Mouse (Mus musculus): ENCODE data around the gene Mtrf1l. TPM values are rescaled to one million over a fixed set of nuclear protein-coding genes. Genes with fewer than 3 reads are reported as not detected.

The Mtrf1l gene
- polyA plus RNA-seq (2016; fragmentation: Nextera tagmentation; extraction: Ambion mirVana) = 13.0 and 15.7 TPM in 2 replicates

GRCm38 (mm10) chr10:5823740-5824491 is at the start of gene Mtrf1l:
Gene Mtrf1l (minus strand): TSS chr10:5823910.
- WGBS = under 1% methylated on average over 47 of the region's 47 CpGs

GRCm38 (mm10) chr10:5871081-5871480 is 47.4 kb upstream of the Mtrf1l start:
- H3K4me3 ChIP-seq = no peak overlapping the region
- no peaks in the 10 kb centered on the region for H3K9me3 ChIP-seq
- no peaks in the 10 kb centered on the region for H3K36me3 ChIP-seq
- H3K27ac ChIP-seq = no peak overlapping the region
- no peak overlapping the region for H3K9ac ChIP-seq
- H3K4me2 ChIP-seq (replicated peaks) = no peak overlapping the region
- 39% methylated on average over 4 of the region's 4 CpGs for WGBS
- no peaks in the 10 kb centered on the region for H3K4me1 ChIP-seq
- ATAC-seq (ENCODE audit: low FRiP score, low read depth) = no peak
- no peaks in the 10 kb centered on the region for H3K27me3 ChIP-seq (replicated peaks)

More at GRCm38 (mm10) chr10:5823740-5824491, at the start of gene Mtrf1l:
- Histone ChIP-seq H3K36me3 (peaks cover 13% of the 10 kb centered on the region), H3K9me3 (no peaks in the 10 kb centered on the region), H3K27ac (peak within 1 kb of the TSS; percentile 70), H3K4me1 (peaks cover 14% of the 10 kb centered on the region), H3K4me3 (peak within 1 kb of the TSS; percentile 88), H3K4me2 (replicated peaks) (peak within 1 kb of the TSS; percentile 75), H3K27me3 (replicated peaks) (no peaks in the 10 kb centered on the region), H3K9ac (peak within 1 kb of the TSS; percentile 90)
- ATAC-seq (ENCODE audit: low FRiP score, low read depth) = peak; percentile 96

DNA sequence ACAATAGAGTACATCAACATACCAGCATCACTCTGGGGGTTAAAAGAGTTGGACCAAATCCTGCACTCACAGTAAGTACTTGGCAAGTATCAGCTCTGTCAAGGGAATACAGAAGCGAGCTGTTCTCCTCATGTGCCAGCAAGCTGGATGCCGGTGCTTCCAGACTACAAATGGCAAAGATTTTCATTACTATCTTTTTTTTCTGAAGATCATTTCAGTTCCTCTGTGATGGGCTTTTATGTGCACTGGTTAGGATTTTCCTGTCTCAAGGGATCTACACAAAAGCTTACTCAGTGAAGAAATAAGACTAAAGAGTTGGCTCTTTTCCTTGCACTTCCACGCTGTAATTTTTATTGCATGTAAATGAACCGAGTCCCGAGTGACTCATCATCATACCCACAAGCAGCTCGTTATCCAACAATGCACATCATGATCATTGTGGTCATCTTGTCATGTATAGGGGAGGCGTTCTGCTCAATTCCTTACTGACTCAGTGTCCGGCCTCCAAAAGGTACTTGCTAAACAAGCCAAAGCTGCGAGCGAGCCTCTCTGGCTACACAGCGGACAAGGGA is 44.4 kb upstream of the Mtrf1l start:
- no peak for ATAC-seq (ENCODE audit: low FRiP score, low read depth)
- Histone ChIP-seq H3K4me1 (no peaks in the 10 kb centered on the region), H3K4me3 (no peak overlapping the region), H3K27ac (no peak overlapping the region), H3K36me3 (no peaks in the 10 kb centered on the region), H3K27me3 (replicated peaks) (no peaks in the 10 kb centered on the region), H3K9ac (no peak overlapping the region), H3K9me3 (no peaks in the 10 kb centered on the region), H3K4me2 (replicated peaks) (no peak overlapping the region)
- WGBS = 70% methylated on average over 11 of the region's 11 CpGs

DNA sequence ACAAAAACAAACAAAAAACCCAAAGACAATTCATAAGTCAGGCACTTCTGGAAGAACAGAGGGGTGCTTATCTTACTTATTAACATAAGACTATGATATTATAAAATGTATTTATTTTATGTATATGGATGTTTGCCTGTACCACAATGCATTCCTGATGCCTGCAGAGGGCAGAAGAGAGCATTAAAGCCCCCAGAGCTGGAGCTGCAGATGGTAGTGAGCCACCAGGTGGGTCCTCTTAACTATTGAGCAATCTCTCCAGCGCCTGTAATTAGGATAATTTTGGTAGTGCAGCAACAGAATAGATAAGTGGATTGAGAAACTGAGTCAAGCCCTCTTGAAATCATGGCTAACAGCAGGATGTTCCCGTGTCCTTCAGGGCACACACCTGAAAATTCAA is 42.3 kb upstream of the Mtrf1l start:
- Histone ChIP-seq H3K4me1 (no peaks in the 10 kb centered on the region), H3K36me3 (peaks cover 5% of the 10 kb centered on the region; the same call in 1 of the 2 replicates), H3K9ac (no peak overlapping the region), H3K4me3 (no peak overlapping the region), H3K27me3 (replicated peaks) (no peaks in the 10 kb centered on the region), H3K9me3 (no peaks in the 10 kb centered on the region), H3K27ac (no peak overlapping the region), H3K4me2 (replicated peaks) (no peak overlapping the region)
- ATAC-seq (ENCODE audit: low FRiP score, low read depth) = no peak
- 45% methylated on average over 2 of the region's 2 CpGs for WGBS

GRCm38 (mm10) chr10:5862669-5863068 is 39.0 kb upstream of the Mtrf1l start:
- H3K36me3 ChIP-seq = peaks cover 5% of the 10 kb centered on the region; the same call in 1 of the 2 replicates
- WGBS = 92% methylated on average over 3 of the region's 3 CpGs
- H3K9ac ChIP-seq = no peak overlapping the region
- no peak for ATAC-seq (ENCODE audit: low FRiP score, low read depth)
- no peaks in the 10 kb centered on the region for H3K9me3 ChIP-seq
- no peak overlapping the region for H3K4me3 ChIP-seq
- no peak overlapping the region for H3K27ac ChIP-seq
- no peaks in the 10 kb centered on the region for H3K4me1 ChIP-seq
- no peak overlapping the region for H3K4me2 ChIP-seq (replicated peaks)
- H3K27me3 ChIP-seq (replicated peaks) = no peaks in the 10 kb centered on the region

DNA sequence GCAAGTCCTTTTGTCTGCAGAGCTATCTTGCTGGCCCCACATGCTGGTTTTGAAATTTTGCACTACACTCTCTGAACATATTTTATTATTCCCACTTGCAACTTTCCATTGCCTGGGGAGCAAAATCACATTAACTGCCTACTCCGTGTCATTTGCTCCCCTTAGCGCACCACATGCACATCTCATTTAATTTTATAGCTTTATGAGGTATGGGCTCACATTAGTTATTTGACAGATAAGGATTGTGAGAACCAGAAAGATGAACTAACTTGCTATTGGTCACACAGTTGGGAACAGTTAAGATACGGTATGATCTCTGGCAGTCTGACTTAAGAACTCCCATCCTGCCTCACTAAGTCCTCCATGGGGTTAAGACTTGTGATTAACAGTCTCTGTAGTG is 37.1 kb upstream of the Mtrf1l start:
- Histone ChIP-seq H3K4me3 (no peak overlapping the region), H3K36me3 (peaks cover 5% of the 10 kb centered on the region; the same call in 1 of the 2 replicates), H3K9me3 (no peaks in the 10 kb centered on the region), H3K27ac (no peak overlapping the region), H3K4me2 (replicated peaks) (no peak overlapping the region), H3K4me1 (no peaks in the 10 kb centered on the region), H3K27me3 (replicated peaks) (no peaks in the 10 kb centered on the region), H3K9ac (no peak overlapping the region)
- no peak for ATAC-seq (ENCODE audit: low FRiP score, low read depth)
- 69% methylated on average over 3 of the region's 3 CpGs for WGBS

GRCm38 (mm10) chr10:5859729-5860128 is 36.0 kb upstream of the Mtrf1l start:
- H3K9ac ChIP-seq = no peak overlapping the region
- ATAC-seq (ENCODE audit: low FRiP score, low read depth) = no peak
- H3K4me1 ChIP-seq = no peaks in the 10 kb centered on the region
- 71% methylated on average over 4 of the region's 4 CpGs for WGBS
- H3K27ac ChIP-seq = no peak overlapping the region
- H3K36me3 ChIP-seq = peaks cover 5% of the 10 kb centered on the region; the same call in 1 of the 2 replicates
- H3K4me3 ChIP-seq = no peak overlapping the region
- H3K9me3 ChIP-seq = no peaks in the 10 kb centered on the region
- no peak overlapping the region for H3K4me2 ChIP-seq (replicated peaks)
- no peaks in the 10 kb centered on the region for H3K27me3 ChIP-seq (replicated peaks)

GRCm38 (mm10) chr10:5857996-5858549 is 34.4 kb upstream of the Mtrf1l start:
- Histone ChIP-seq H3K9ac (no peak overlapping the region), H3K9me3 (no peaks in the 10 kb centered on the region), H3K36me3 (peaks cover 5% of the 10 kb centered on the region; the same call in 1 of the 2 replicates), H3K27me3 (replicated peaks) (no peaks in the 10 kb centered on the region), H3K4me1 (no peaks in the 10 kb centered on the region), H3K4me3 (no peak overlapping the region), H3K4me2 (replicated peaks) (no peak overlapping the region), H3K27ac (no peak overlapping the region)
- 65% methylated on average over 10 of the region's 10 CpGs for WGBS
- ATAC-seq (ENCODE audit: low FRiP score, low read depth) = no peak

DNA sequence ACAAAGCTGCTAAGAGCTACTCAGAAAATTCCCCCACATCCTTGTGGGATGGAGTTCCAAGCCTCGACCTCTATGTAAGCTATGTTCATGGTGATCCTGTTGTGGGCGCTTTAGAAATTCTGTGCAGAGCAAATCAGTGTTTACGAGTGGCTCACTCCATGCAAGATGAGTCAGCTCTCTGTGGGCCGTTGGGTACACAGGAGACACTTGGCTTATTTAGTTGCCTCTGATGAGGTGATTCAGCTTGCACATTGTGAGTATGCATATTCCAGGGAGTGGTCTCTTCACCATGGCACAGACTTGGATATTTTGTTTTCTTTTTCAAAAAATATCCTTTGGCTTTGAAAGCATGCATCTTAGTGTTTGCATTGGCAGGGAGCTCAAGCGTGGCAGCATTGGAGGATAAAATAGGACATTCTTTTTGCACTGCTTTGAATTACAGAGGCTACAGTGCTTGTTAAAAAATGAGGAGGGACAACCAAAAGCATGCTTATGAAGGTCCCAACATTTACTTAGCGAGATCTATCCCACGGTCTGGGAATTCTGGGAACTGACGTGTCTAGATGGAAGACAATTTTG is 29.7 kb upstream of the Mtrf1l start:
- WGBS = 85% methylated on average over 8 of the region's 8 CpGs
- H3K27ac ChIP-seq = no peak overlapping the region
- H3K4me1 ChIP-seq = no peaks in the 10 kb centered on the region
- H3K4me3 ChIP-seq = no peak overlapping the region
- no peaks in the 10 kb centered on the region for H3K9me3 ChIP-seq
- H3K36me3 ChIP-seq = no peaks in the 10 kb centered on the region
- ATAC-seq (ENCODE audit: low FRiP score, low read depth) = no peak
- no peak overlapping the region for H3K9ac ChIP-seq
- no peak overlapping the region for H3K4me2 ChIP-seq (replicated peaks)
- H3K27me3 ChIP-seq (replicated peaks) = no peaks in the 10 kb centered on the region

DNA sequence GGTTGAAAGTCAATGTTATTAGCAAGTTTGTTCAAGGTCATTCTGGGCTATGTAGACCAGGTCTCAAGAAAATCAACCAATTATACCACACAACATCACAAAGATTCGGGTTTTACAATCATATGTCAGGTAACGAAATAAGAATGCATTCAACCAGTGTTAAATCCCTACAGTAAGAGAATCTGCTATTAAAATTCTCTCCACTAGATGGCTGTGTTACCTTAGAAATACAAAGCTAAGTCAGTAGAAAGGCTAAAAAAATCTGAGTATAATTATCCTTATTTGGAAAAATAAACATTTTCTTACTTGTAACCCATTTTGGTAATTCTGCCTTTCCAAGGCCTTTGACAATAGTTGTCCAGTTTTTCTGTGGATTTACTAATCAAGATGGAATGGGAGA is 23.2 kb upstream of the Mtrf1l start:
- Histone ChIP-seq H3K4me1 (no peaks in the 10 kb centered on the region), H3K27ac (no peak overlapping the region), H3K27me3 (replicated peaks) (no peaks in the 10 kb centered on the region), H3K9ac (no peak overlapping the region), H3K9me3 (no peaks in the 10 kb centered on the region), H3K36me3 (no peaks in the 10 kb centered on the region), H3K4me3 (no peak overlapping the region), H3K4me2 (replicated peaks) (no peak overlapping the region)
- ATAC-seq (ENCODE audit: low FRiP score, low read depth) = no peak
- 43% methylated on average over 2 of the region's 2 CpGs for WGBS

DNA sequence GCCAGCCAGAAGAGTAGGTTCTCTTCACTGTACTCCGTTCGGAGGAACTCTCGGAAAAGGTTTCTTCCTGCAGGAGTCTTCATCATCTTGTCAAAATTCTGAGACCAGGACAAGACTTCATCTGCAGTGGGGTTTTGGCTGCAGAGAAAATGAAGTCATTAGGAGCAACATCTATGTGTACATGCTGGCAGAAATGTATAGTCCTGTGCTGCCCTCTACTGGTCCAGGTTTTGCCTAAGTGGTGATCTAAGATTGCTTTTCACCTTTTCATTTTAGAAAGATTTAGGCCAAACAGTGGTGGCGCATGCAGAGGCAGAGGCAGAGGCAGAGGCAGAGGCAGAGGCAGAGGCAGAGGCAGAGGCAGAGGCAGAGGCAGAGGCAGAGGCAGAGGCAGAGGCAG is 17.7 kb upstream of the Mtrf1l start:
- no peak overlapping the region for H3K27ac ChIP-seq
- WGBS = 84% methylated on average over 4 of the region's 4 CpGs
- ATAC-seq (ENCODE audit: low FRiP score, low read depth) = no peak
- no peaks in the 10 kb centered on the region for H3K4me1 ChIP-seq
- no peaks in the 10 kb centered on the region for H3K36me3 ChIP-seq
- H3K4me3 ChIP-seq = no peak overlapping the region
- H3K9ac ChIP-seq = no peak overlapping the region
- H3K9me3 ChIP-seq = no peaks in the 10 kb centered on the region
- no peaks in the 10 kb centered on the region for H3K27me3 ChIP-seq (replicated peaks)
- H3K4me2 ChIP-seq (replicated peaks) = no peak overlapping the region

DNA sequence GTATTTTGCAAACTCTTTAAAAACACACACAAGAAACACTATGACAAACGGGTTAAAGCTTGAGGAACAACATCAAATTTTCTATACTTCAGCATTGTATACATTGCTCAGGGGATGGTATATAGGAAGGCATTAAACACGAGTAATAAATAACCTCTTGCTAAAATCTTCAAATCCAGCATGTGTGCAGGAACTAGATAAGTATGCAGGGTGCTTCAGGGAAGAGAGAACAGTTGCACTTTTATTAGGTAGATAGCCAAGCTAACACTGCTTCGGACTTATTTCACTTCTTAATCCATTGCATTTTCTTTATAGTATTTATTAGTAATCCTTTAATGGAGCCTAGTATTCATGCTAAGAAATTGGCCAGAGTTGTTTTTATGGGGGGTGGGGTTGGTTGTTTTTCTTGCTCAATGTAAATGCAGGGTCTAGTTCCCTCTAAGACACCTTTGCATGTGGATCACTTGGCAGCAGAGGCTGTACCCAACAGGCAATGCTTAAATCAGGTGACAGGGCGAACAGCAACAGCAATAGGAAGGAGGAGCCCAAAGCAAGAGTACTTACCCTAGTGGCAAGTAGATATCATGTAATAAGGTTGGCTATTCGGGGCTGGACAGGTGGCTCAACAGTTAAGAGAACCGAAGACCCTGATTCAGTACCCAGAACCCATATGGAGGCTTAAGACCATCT is 2.8 kb upstream of the Mtrf1l start:
- Histone ChIP-seq H3K4me3 (no peak overlapping the region), H3K4me2 (replicated peaks) (no peak overlapping the region), H3K27ac (no peak overlapping the region), H3K36me3 (no peaks in the 10 kb centered on the region), H3K4me1 (peaks cover 13% of the 10 kb centered on the region), H3K9ac (no peak overlapping the region), H3K27me3 (replicated peaks) (no peaks in the 10 kb centered on the region), H3K9me3 (no peaks in the 10 kb centered on the region)
- no peak for ATAC-seq (ENCODE audit: low FRiP score, low read depth)
- WGBS = 87% methylated on average over 6 of the region's 6 CpGs

Measured in neural tube, embryonic 12.5 days (tissue).